Mouse (Mus musculus) limb, embryonic 15.5 days (tissue): ENCODE data around the gene Pkd1l2. TPM values are rescaled to one million over a fixed set of nuclear protein-coding genes. Genes with fewer than 3 reads are reported as not detected.

Experiments used
- ATAC-seq: fragments of 200-750 bp; cut with Nextera tagmentation; 2 replicates; pipeline ENCODE4 v1.8.0; 2017; ENCODE audit warnings: low read depth, moderate TSS enrichment; ENCODE audit not compliant: insufficient number of reproducible peaks, low FRiP score, low TSS enrichment
- H3K27ac ChIP-seq: fragments of 300-500 bp; sonication (generic); 2 replicates; pipeline ENCODE4 v1.5.1; 2015; ENCODE audit warnings: moderate library complexity, mild to moderate bottlenecking, inconsistent platforms
- H3K27me3 ChIP-seq: fragments of 300-500 bp; sonication (generic); 2 replicates; pipeline ENCODE4 v1.6.1; 2015; ENCODE audit warnings: inconsistent platforms
- H3K36me3 ChIP-seq: fragments of 300-500 bp; sonication (generic); 2 replicates; pipeline ENCODE4 v1.6.1; 2015; ENCODE audit warnings: inconsistent platforms
- H3K4me1 ChIP-seq: fragments of 300-500 bp; sonication (generic); 2 replicates; pipeline ENCODE4 v1.6.1; 2015; ENCODE audit warnings: inconsistent platforms
- H3K4me2 ChIP-seq: fragments of 300-500 bp; sonication (generic); 2 replicates; pipeline ENCODE4 v1.6.1; 2015; ENCODE audit warnings: mild to moderate bottlenecking, inconsistent platforms
- H3K4me3 ChIP-seq: fragments of 300-500 bp; sonication (generic); 2 replicates; pipeline ENCODE4 v1.5.1; 2015; ENCODE audit warnings: mild to moderate bottlenecking, inconsistent platforms
- H3K9ac ChIP-seq: fragments of 300-500 bp; sonication (generic); 2 replicates; pipeline ENCODE4 v1.6.1; 2015; ENCODE audit warnings: inconsistent platforms
- H3K9me3 ChIP-seq: fragments of 300-500 bp; sonication (generic); 2 replicates; pipeline ENCODE4 v1.6.1; 2016; ENCODE audit warnings: inconsistent platforms
- WGBS: fragments of 180-500 bp; shearing (Covaris S2); methylation state at CpG from one replicate; pipeline ENCODE4 v1.1.7; 2015; 5-methylcytosine and 5-hydroxymethylcytosine counted together
- polyA plus RNA-seq: library from polyadenylated mRNA; unstranded; fragments of >200 nt; fragmentation: Nextera tagmentation; extraction: Ambion mirVana; gene quantifications from 2 replicates; pipeline ENCODE4 v1.2.1, GENCODE M21; 2015

Pkd1l2 gene
- polyA plus RNA-seq, 1 experiment from 2014 or later = 0.41 TPM

DNA sequence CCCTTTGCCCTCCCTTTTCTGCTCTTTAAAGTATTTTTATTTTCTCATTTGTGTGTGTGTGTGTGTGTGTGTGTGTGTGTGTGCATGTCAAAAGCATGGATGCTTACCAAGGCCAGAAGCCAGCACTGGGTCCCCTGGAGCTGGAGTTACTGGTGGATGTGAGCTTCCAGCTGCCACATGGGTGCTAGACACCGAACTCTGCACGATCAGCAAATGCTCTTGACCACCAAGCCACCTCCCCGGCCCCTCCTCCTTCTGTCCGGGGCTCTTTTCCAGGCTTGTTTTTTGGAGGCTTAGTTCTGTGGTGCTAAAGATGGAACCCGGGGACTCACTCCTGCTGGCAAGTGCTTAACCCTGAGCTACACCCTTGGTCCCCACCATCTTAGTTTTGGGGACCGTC lies 135.4 kb downstream of the Pkd1l2 start:
- H3K4me3 ChIP-seq = no peak overlapping the region
- H3K9me3 ChIP-seq = no peaks in the 10 kb centered on the region
- peaks cover 25% of the 10 kb centered on the region for H3K4me1 ChIP-seq
- no peak for ATAC-seq
- no peak overlapping the region for H3K4me2 ChIP-seq
- no peaks in the 10 kb centered on the region for H3K27me3 ChIP-seq
- WGBS = 81% methylated on average over 6 of the region's 6 CpGs
- no peaks in the 10 kb centered on the region for H3K36me3 ChIP-seq
- no peak overlapping the region for H3K27ac ChIP-seq
- no peak overlapping the region for H3K9ac ChIP-seq

DNA sequence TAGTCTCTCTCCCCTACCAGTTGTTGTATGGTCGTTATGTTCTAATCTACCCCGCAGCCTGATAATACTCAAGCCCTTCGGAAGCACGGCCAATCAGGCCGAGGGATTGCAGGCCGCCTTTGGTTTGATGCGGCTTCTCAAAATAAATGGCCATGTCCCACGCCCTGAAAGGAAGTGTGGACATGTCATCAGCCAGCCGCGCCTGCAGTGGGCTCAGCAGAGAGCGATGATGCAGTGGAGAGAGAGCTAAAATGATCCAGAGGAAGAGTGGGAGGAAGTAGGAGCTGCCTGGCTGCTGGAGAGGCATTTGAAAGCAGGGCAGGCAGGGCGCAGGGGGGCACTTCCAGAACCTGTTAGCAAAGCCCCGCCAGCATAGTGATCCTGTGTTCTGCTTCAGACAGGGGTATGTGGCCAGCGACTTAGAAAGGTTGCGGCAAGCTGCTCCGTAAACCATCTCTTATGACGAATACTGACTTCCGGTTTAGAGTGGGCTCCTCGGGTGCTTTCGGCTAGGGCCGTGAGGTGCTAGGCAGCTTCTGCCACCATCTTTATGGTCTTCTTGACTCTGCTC lies 135.9 kb downstream of the Pkd1l2 start:
- H3K36me3 ChIP-seq = no peaks in the 10 kb centered on the region
- peaks cover 21% of the 10 kb centered on the region for H3K4me1 ChIP-seq
- peak overlapping the region; percentile 15; the same call in 1 of the 2 replicates for H3K9ac ChIP-seq
- WGBS = 80% methylated on average over 21 of the region's 21 CpGs
- no peak for ATAC-seq
- no peak overlapping the region for H3K4me2 ChIP-seq
- H3K9me3 ChIP-seq = no peaks in the 10 kb centered on the region
- no peaks in the 10 kb centered on the region for H3K27me3 ChIP-seq
- H3K4me3 ChIP-seq = no peak overlapping the region
- no peak overlapping the region for H3K27ac ChIP-seq

Other genes with a start within 250 kb of the Pkd1l2 start
- gene Cmc2, start 161.0 kb downstream of the Pkd1l2 start, polyA plus RNA-seq = 65.3 and 70.7 TPM in 2 replicates
- gene Cenpn, start 160.7 kb downstream of the Pkd1l2 start, polyA plus RNA-seq = 29.8 and 30.1 TPM in 2 replicates
- 9.3 and 9.9 TPM in 2 replicates for gene Atmin, start 139.1 kb downstream of the Pkd1l2 start, polyA plus RNA-seq
- 1.7 and 2.1 TPM in 2 replicates for gene 1700030J22Rik, start 103.5 kb downstream of the Pkd1l2 start, polyA plus RNA-seq
- 95.5 and 97.2 TPM in 2 replicates for gene Gcsh, start 88.9 kb downstream of the Pkd1l2 start, polyA plus RNA-seq
- gene Bco1, start 13.4 kb upstream of the Pkd1l2 start, polyA plus RNA-seq = 0.35 and 0.47 TPM in 2 replicates
- 2.6 and 3.7 TPM in 2 replicates for gene Gan, start 75.7 kb upstream of the Pkd1l2 start, polyA plus RNA-seq
- gene Cmip, start 174.6 kb upstream of the Pkd1l2 start, polyA plus RNA-seq = 18.8 and 20.7 TPM in 2 replicates